Mouse (Mus musculus): ENCODE measurements around the gene Chst15. TPM values are rescaled to one million over a fixed set of nuclear protein-coding genes. Genes with fewer than 3 reads are reported as not detected.

Gene Chst15
- total RNA-seq, 2 experiments from 2014 or later: 38.1 to 49.1 TPM

DNA sequence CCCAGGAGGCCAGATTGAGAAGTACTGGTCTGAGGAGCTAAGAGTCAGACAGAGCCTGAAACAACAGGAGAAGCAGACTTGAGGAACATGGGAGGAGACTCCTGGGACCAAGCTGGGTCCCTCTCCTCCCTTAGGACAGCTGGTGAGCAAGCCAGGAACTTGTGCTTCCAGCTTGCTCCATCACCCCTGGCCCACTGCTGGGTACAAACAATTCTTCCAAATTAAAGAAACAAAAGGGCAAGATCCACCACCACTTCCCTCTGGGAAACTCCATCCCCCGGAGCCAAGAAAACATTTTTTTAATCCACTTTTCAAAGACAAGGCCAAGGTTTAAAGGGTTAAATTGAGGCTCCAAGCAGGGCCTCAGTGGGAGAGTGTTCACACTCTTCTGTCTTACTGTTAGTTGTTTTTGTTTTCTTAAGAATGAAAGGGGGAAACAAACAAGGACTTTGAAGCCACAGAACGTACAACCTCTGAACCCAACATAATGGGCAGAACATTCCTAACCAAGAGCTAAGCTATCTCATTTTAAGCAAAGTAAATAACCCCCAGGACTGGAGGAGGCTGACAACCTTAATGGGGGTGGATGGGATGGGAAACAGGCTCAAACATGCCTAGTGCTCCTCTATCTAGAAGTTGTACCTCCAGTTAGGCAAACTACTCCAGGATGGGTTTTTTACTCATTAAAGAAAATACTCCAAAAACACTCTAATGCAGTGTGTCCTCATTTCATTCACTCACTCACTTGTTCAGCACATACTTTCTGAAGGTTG is 43.1 kb downstream of the Chst15 start:
- intact Hi-C loops (cut with DNase I): no loop called here
- DNase-seq (ENCODE audit: low spot score in 2 of 2): no peak

DNA sequence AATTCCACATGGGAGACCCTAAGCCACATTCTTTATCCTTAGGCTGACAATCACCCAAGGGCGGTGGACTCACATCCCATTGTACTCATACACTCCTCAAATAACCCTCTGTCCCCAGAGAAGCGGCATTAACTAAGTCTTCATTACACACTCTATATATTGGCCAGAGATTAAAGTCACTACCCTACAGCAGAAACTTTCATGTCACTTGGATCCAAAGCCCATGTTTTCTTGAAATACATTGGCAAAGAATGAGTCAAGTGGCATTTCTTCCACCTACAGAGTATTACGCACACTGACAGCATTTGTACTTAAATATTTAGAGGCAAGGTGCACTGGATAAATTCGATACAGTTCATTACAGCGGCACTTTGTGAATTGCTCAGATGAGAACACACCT is 44.0 kb downstream of the Chst15 start:
- DNase-seq (ENCODE audit: low spot score in 2 of 2): no peak
- intact Hi-C loops (cut with DNase I): no loop called here

DNA sequence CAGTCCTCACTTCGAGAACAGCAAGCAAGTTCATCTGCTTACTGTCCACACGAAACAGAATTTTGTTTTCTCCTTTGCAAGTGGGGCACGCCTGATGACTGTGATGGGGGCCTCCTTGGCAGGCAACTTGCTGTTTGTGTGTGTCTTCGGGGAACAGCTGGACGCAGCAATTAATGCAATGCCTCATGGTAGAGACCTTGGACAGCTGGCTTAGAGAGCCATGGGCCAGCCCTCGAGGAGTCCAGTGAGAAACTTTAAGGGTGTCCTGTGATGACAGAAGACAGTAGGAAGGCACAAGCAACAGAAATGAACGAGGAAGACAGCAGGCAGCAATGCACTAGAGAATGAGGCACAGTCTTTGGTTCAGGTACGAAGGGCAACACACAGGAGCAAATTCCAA is 46.7 kb downstream of the Chst15 start:
- intact Hi-C loops (cut with DNase I): no loop called here

DNA sequence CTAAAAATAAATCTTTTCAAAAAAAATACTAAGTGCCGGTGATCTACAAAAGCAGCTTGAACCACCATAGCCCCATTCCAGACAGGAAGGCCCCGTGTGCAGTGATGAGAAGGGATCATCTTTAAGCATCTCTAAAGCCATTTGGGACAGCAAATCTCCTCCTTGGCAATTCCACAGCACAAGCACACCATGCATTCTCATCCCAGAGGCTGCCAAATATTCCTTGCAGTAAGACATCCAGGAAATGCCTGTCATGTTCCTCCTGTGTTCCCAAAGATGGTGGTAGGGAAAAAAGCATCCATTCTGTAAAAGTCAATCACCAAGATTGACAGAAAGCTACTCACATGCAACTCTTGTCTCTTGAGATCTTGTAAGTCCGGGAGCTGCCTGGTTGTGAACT is 47.4 kb downstream of the Chst15 start:
- intact Hi-C loops (cut with DNase I): no loop called here
- DNase-seq (ENCODE audit: low spot score in 2 of 2): no peak

More for the DNA sequence above, 46.7 kb downstream of the Chst15 start:
- DNase-seq (ENCODE audit: low spot score in 2 of 2): no peak

DNA sequence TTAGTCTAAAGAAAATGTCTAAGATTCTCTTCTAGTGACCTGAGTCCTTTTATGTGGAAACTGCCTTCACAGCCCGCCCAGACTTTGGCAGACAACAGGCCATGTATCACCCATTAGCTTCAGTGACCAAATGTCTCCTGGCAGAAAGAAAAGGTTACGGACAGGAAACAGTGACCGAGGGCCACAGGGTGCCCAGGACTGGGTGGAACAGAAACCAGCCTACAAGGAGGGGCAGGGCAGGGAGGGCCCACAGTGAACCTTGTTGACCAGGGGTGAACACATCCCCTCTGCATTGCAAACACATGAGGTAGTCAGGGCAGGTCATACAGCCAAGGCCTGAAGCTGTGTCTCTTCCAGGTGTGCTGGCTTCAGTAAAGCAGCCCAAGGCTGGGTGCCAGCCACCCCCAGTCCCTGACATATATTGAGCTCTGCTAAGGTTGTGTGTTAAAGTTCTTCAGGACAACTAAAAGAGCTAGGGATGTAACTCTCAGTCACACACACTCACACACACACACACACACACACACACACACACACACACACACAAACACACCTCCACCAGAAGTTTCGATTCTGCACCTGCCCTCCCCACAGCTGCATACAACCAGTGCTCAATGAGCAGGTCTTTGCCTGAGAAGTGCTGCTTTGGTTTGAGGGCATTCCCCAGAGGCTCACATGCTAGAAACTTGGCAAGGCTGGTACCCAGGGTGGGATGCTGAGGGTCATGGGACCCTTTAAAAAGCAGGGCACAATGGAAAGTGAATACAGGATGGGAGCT is 49.1 kb downstream of the Chst15 start:
- DNase-seq (ENCODE audit: low spot score in 2 of 2): no peak
- intact Hi-C loops (cut with DNase I): no loop called here

DNA sequence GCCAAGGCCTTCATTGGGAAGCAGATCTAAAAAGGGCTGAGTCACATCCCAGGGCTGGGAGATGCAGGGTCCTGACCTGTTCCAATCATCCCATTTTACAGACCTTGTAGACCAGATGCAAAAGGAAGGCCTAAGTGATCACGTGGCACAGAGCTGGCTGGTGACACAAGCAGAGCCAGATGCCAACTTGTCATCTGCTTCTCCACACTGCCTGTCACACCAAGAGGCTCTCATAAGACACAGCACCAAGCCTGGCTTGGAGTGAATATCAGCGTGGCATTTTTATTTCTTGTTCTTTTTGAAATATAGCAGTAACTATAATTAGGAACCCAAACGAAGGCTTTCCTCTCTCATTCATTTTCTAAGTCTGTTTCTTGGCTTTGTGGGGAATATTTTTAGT is 52.3 kb downstream of the Chst15 start:
- no peak for DNase-seq (ENCODE audit: low spot score in 2 of 2)
- intact Hi-C loops (cut with DNase I): no loop called here

DNA sequence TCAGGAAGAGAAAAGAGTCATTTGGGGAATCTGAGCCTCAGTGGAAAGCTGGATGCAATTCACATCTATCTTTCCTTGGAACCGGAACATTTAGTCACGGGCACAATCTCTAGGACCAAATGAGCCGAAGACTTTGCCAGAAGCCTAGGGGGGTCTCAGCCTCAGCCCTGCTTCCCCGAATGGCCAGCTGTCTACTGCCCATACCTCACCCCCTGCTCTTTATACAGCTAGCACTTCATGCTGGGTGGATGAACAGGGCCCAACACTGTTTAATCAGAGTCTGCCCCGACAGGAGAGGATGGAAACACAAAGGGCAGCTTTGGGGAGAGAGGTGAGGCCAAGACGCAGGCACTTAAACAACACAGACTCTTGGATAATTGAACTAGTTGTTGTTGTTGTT is 53.8 kb downstream of the Chst15 start:
- DNase-seq (ENCODE audit: low spot score in 2 of 2): no peak
- intact Hi-C loops (cut with DNase I): no loop called here

DNA sequence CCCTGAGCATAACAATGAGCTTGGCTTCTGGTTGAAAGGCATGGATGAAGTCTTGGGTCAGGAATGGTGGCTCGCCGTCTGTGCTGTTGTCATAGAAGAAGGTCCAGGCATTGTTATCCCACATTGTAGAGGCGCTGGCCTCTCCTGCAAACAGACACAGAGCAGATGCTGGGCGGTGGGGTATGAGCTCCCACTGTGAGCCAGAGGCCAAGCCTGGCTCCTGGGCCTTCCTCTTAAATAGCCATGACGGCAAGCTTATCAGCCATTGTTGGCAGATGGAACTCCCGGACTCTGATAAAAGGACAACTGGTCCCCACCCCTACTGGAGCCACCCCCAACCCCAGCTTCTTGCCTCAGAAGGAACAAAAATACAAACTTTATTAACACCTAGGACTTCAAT is 54.3 kb downstream of the Chst15 start:
- intact Hi-C loops (cut with DNase I): no loop called here
- no peak for DNase-seq (ENCODE audit: low spot score in 2 of 2)

DNA sequence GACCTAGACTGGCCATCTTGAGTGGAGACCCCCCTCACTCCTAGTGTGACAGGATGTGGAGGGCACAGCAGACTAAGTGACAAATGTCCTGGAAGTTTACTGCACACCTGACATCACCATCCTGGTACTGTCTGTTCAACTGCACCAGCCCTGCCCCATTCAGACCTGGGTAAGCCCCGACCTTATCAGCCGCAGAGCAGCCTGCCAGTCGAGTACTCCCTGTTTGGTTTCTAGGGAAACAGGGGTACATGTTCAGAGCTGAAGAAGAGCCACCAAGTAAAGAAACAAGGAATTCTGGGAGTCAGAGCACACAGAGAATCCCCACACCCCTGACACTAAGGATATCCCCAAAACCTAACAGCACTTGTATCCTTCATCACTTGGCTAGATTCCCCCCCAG is 55.1 kb downstream of the Chst15 start:
- DNase-seq (ENCODE audit: low spot score in 2 of 2): no peak
- intact Hi-C loops (cut with DNase I): no loop called here

DNA sequence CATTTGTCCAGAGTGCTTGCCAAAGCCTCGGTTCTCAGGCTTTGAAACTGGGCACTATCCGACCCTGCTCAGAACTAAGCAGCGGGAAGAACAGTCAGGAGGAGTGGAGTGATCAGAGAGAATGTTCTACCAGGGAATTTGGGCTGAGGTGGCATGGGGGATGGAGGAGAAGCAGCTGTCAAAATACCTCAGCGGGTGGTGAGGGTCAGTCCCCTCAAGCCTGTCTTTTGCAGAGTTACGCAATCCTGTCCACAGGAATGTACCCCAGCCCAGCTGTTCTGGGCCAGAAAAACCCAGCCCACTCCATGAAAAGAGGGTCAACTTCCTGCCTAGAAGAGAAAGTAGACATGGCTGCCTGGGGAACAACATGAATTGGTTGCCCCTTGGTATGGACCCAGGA is 56.4 kb downstream of the Chst15 start:
- no peak for DNase-seq (ENCODE audit: low spot score in 2 of 2)
- intact Hi-C loops (cut with DNase I): no loop called here

DNA sequence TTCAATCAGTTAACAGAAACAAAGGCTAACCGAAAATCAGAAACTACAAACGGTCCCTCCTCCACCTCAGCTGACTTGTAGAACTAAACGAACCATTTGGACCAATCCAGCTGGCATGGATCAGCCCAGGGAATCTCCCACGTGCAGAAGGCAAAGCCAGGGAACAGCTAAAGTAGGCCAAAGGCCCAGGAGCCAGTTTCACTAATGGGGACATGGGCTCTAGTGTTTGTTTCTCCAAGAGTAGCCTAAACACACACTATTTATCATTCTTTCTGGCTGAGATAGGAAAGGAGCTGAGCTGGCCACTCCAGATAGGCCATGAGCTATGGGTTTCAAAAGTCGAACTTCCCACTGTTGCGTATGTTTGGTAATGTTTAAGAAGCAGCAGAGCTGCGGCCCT is 58.2 kb downstream of the Chst15 start:
- intact Hi-C loops (cut with DNase I): no loop called here
- no peak for DNase-seq (ENCODE audit: low spot score in 2 of 2)

DNA sequence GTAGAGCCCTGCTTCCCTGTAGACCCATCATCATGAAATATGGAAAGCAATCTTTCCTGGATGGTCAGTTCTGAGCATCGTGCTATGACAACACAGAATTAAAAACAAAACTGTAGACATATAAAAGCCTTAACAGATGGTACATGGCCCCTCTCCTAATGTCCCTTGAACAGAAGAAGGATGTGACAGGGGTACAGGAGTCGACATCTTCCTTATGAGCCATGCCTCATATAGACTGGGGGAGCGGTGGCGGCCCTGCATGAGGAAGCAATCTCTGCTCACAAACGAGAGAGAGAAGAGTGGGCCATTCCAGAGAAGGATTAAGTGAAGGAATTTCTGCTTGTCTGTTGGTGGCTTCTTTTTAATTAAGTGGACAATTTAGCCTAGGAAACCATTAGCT is 58.8 kb downstream of the Chst15 start:
- no peak for DNase-seq (ENCODE audit: low spot score in 2 of 2)

DNA sequence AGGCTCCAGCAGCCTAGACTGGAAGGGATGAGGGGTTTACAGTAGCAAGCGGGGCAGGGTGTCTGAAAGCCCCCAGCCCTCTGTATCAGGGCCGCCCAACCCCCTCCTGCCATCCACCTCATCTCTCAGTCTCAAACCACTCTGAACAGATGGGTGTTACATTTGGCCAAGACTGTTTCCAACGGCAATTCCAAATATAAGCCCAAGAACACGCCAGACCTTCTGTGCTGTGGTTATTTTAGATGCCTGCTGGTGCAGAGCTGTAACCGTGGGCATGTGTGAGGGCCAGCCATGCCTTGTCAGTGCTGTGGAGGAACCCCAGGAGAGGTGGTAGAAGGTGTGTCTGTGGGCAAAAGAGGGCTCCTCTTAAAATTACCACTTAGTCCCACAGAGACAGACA is 63.5 kb downstream of the Chst15 start:
- intact Hi-C loops (cut with DNase I): loop anchor here (5.0 kb wide), 1 partner anchor 34 kb away; no protein-coding TSS in a partner anchor
- DNase-seq (ENCODE audit: low spot score in 2 of 2): peak; percentile 74 to 80

More for the DNA sequence above, 58.8 kb downstream of the Chst15 start:
- intact Hi-C loops (cut with DNase I): no loop called here

DNA sequence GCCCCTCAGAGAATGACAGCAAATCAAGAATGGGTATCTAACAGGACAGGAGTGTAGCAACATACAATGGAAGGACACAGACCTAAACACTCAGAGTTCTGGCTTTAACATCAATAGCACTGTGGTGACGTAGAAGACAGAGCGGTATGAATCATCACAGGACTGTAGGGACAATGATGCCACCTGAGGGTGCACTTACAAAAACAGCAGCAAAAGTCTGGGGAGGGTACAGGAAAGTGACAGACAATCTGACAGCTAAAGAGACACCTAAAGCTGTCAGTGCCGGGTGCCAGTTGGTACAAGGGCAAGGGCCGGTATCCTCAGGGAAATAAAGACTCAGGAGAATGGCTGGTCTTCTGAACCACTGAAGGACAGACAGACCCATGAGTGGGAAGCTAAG is 64.0 kb downstream of the Chst15 start:
- intact Hi-C loops (cut with DNase I): loop anchor here (5.0 kb wide), 1 partner anchor 34 kb away; no protein-coding TSS in a partner anchor
- no peak for DNase-seq (ENCODE audit: low spot score in 2 of 2)

DNA sequence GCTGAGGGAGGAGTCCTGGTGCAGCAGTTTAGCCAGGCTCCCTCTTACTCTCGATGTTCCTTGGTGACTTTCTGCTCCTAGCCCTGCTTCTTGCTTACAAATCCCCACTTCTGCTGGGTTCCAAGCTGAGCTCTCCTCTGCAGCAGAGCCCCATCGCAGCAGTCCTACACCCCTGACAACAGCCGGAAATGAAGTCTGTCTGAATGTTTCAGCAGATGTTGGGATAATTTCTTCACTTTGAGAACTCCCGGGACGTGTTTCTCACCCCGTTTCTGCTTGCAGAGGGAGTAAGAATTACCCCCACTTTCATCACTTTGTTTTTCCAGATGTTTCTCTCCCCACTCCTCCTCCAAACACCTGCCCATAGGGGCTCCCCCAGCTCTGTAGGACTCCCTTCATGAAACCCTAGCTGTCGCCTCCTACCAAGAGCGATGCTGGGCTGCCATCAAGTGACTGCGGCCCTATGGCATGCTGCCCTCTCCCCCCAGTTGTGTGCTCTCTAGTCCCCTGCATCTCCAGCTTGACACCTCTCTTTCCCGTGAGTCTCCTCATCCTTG is 67.4 kb downstream of the Chst15 start:
- no peak for DNase-seq (ENCODE audit: low spot score in 2 of 2)
- intact Hi-C loops (cut with DNase I): loop anchor here (5.0 kb wide), 2 partner anchors 38 to 68 kb away; partner anchors contain the start of gene Chst15

DNA sequence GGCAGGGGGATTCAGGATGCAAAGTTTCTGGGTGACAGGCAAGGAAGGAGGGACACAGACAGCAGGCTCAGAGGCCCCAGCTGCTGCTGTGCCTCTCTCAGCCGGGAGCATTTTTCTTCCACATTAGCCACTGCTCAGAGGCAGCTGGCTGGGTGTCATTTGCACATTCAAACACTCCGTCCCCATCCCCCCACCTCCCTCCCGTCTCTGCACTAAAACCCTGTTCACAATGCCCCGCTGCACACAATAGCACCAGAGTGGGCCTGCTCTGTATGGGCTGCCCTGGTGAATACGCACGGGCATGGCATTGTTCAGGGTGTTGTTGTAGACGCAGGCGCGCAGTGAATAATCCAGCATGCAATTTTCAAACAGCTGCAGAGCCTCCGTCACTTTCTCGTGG is 69.5 kb downstream of the Chst15 start:
- intact Hi-C loops (cut with DNase I): loop anchor here (5.0 kb wide), 1 partner anchor 70 kb away; the partner anchor contains the start of gene Chst15
- peak; percentile 32 to 38 for DNase-seq (ENCODE audit: low spot score in 2 of 2)

DNA sequence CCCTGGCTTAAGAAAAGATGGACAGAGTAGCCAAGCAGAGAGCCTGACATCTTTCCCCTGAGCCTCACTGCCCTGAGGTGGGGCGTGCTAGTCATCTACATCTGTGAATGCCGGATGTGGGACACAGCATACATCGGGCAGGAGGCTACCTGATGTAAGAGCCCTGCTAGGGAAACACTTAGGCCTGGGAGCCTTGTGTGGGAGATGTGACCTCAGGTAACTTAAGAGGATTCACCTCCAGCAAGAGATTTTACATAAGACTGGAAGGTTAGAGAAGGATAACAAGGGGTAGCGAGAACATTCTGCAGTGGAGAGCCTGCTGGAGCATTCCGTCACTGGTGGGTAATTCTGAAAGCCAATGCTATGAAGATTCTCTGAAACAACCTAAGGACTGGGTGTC is 69.9 kb downstream of the Chst15 start:
- intact Hi-C loops (cut with DNase I): loop anchor here (5.0 kb wide), 1 partner anchor 70 kb away; the partner anchor contains the start of gene Chst15

DNA sequence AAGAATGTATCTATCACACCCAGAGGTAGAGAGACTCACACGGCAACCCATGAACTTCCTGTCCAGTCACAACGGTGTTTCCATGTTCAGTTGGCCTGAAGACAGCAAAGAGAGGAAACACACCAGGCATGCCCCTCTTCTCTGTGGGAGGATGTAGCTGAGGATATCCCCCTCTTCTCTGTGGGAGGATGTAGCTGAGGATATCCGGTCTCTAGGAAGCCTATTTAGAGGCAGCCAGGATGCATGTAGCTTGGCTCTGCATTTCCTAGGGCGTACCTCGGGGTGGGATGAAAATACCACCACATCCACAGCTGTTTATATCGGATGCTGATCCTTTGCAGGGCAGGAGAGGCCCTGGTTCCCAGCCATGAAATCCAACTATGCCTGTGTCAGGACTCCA is 71.3 kb downstream of the Chst15 start:
- intact Hi-C loops (cut with DNase I): loop anchor here (5.0 kb wide), 1 partner anchor 72 kb away; the partner anchor contains the start of gene Chst15

More for the DNA sequence above, 69.9 kb downstream of the Chst15 start:
- no peak for DNase-seq (ENCODE audit: low spot score in 2 of 2)

DNA sequence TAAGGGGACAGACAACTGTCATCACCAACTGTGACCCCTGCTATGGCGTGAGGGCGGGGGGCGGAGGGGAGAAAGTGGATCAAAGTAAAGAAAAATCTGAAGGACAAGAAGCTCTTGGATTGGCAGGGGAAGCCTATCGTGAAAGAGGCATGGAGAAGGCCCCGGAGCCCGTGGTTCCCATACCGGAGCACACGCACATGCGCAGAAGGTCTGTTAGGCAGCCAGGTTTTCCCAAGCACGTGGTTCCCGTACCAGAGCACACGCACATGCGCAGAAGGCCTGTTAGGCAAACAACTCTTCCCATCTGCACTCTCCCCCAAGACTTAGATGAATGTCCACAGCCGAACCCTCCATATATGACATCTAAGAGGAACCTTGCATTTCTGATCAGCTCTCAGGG is 72.4 kb downstream of the Chst15 start:
- no peak for DNase-seq (ENCODE audit: low spot score in 2 of 2)
- intact Hi-C loops (cut with DNase I): loop anchor here (5.0 kb wide), 1 partner anchor 73 kb away; the partner anchor contains the start of gene Chst15

More for the DNA sequence above, 71.3 kb downstream of the Chst15 start:
- no peak for DNase-seq (ENCODE audit: low spot score in 2 of 2)

DNA sequence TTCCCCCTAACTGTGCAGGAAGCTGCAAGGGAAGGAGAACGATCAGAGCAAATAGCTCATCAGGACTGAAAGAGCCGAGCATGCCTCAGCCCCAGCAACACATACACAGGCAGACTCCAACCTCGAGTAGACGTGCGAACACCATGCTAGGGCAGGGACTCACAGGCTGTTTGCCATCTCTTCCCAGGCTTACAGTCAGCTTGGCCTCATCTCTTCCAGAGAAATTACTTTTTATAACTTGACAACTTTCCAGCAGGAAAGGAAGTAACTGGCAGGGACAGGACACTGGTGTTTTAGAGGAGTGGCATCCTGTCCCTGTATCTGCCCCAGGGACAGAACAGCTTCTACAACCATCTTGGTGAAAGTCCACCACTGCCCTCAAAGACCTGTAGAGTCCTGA is 73.8 kb downstream of the Chst15 start:
- no peak for DNase-seq (ENCODE audit: low spot score in 2 of 2)
- intact Hi-C loops (cut with DNase I): no loop called here

Data from left cerebral cortex, postnatal 36 days (tissue).